Mouse (Mus musculus) liver, postnatal 0 days (tissue): ENCODE measurements around the gene Mgat5.

Experiments used
- CTCF ChIP-seq: sonication (generic); IDR thresholded peaks from 2 replicates; pipeline ENCODE4 v1.5.1; 2016; ENCODE audit warnings: antibody characterized with exemption, low read depth
- EP300 ChIP-seq: IDR thresholded peaks from 2 replicates; pipeline ENCODE4 v1.6.1; 2016; ENCODE audit warnings: antibody characterized with exemption, low read depth, mild to moderate bottlenecking

DNA sequence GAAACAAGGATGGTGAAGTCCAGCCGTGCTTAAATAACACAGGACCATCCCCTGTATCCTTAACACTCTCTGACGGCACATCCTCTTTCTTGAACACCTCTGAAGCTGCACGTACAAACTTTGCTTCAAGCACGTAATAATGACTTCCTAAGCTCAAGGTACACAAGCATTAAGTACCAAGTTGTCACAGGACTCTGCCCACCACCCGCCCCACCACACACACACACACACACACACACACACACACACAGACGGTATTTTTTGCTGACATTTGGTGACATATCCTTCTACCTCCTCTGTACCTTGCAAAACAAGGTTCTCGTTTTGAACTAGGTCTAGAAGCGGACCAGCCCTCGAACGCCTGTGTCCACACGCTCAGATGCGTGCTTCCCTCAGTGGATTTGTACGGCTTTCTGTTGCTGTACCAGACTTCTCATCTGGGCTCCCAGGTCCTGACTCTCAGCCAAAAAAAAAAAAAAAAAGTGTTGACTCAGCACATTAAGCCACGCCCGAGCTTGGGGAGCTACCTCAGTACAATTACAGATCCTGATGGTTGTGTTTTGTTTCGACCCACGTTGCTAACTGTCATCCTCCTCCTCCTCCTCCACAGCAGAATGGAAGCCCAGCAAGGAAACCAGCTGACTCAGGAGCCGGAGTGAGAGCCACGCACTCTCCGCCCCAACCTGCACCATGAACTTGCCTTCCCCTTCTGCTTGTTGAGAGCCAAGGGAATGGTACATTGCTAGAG, 101.4 kb downstream of the Mgat5 start:
- TF ChIP-seq CTCF (no peak), EP300 (no peak)
